Mouse (Mus musculus) thymus, postnatal 14 days (tissue): ENCODE data around the gene Itprip.

Source experiments
- DNase-seq: peaks from one replicate; pipeline ENCODE4 v3.0.0; 2021

Itprip gene

DNA sequence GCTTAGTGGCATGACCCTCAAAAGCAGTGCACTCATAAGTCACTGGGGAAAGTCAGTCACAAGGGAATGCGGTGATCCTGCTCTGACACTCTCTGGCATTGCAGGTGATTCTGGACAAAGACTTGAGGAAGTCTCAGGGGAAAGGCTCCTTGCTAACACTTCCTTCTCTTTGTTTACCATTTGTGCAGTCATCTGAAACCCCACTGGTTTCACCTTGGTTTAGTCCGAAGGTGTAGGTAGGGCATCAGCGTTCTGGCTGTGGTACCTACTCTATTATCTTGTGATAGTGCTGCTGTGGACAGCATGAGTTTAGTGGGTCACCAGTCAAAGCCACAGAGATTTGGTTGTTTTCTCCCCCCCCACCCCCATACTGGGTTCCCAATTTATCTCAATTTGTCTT, 69.4 kb downstream of the Itprip start:
- no peak for DNase-seq
